Mouse (Mus musculus) activated CD4-positive, CD25-positive, alpha-beta regulatory T cell, adult 4 months (primary cell): ENCODE data around the gene Srrm1. TPM values are rescaled to one million over a fixed set of nuclear protein-coding genes. Genes with fewer than 3 reads are reported as not detected.
A peak's percentile ranks its signal among the peaks of the same experiment; 100 is the strongest.
"Not testable (repeated sequence)": the region's sequence is repeated elsewhere in the genome, so short reads cannot be mapped to it uniquely, and the experiment has no call there.

Source experiments
- ATAC-seq: one replicate; pipeline ENCODE4 v1.8.0; 2017
- polyA plus RNA-seq, 2 experiments: library from polyadenylated mRNA; unstranded; fragments of 100-300 nt; shearing (Covaris generic); gene quantifications; one replicate each; pipeline ENCODE4 v1.2.1; 2017

Srrm1 gene
- polyA plus RNA-seq, 2 experiments from 2014 or later: 205 to 216 TPM

DNA sequence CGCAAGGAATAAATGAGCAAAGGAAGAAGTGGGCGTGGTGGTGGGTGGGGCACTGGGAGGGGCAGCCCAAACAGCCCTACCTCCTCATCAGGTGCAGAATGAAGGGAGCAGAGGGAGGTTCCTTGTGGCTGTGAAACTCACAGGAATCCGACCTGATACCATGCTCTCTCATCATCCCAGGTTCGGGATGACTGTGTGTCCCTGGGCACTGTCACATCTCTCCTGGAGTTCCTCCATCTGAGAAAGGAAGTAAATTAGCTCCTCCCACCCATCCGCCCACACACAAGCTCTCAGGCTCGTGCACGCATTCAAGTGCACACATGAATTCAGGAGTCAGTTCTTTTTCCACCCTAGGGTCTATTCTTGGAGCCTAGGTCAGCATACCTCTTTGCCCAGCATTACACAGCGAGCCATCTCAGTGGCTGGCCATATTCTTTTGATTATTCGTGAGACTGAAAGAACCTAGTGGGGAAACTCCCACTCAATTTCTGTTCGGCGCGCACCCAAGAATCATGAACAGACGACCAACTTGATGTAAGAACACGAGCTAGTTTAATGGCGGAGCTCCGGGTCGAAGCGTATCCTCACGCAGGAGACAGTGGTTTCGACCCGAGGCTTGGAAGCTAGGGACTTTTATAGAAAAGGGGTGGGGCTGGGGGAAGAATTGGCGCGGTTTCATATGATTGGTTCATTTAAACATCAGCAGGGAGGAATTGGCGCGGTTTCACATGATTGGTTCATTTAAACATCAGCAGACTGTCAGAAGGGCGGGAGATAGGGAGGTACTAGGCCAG is 52.7 kb downstream of the Srrm1 start:
- ATAC-seq: no peak

DNA sequence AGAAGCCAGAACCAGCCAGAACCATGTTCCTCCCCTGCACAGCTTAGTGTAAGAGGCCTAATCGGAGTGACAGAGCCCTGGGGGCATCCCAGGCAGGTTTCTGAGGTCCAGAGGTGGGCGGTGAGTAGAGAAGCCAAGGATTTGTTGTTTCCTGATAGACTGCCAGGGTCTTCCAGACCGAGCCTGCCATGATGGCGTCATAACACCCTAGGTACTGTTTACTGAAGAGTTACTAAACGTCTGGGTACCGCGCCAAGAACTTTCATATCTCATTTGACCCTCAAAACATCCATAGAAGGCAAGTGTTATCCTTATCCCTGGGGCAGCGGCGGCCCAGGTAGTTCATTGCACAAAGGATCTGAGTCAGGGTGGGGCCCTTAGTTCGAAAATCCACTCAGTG is 54.4 kb downstream of the Srrm1 start:
- no peak for ATAC-seq

DNA sequence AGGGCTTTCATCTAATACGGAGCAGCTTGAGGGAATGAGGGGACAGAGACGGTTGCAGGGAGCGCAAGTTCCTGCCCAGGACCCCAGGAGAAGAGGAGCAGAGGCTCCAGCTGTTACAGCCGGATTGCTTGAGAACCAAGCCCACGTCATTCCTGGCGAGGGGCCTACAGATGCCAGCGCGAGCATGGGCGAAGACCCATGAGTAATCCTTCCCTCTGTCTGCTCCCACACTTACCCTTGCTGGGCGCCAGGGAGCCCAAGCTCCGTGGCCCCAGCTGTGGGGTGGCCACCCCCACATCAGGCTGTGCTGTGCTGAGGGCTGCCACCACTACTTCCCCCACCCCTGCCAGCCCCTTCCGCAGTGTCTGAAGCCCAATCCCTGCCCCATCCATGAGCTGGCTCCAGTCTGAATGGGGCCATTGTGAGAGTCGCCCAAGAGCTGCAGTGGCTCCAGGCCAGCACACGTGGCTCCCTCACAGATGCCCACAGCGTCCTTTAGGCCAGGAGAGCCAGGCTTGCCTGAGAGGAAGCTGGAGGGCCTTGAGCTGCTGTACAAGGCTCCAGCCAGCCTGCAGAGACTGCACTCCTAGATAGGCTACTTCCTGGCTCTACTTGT is 55.1 kb downstream of the Srrm1 start:
- no peak for ATAC-seq

DNA sequence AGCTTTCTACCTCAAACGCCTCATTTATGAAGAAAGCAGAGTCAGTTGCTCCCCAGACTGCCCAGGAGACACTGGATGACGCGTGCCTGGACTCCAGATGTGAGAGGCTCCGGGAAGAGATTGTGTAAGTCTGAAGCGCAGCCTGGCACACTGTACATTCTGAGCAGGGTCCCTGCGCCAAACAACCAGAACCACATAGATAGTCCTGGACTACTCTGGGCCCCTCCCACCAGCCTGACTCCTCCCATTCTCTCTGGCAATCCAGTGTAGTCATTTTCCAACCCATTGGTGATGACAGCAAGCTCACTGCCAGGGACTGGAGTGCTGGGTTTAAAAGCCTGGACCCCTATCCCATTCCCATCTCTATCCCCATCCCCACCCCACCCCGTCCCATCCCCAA is 56.0 kb downstream of the Srrm1 start:
- ATAC-seq: no peak

DNA sequence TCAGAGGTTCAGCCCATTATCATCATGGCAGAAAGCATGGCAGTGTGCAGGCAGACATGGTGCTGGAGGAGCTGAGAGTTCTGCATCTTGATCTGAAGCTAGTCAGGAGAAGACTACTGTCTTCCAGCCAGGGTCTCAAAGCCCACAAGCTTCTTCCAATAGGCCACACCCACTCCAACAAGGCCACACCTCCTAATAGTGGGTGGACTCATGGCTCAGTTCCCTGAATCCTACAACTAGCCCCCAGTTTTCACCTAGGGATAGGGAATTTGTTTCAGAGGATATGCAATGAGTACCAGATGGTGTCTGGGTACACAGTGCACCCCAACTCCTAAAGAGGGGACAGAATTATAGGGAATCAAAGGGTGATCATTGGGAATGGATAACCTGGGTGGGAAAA is 56.6 kb downstream of the Srrm1 start:
- ATAC-seq: no peak

DNA sequence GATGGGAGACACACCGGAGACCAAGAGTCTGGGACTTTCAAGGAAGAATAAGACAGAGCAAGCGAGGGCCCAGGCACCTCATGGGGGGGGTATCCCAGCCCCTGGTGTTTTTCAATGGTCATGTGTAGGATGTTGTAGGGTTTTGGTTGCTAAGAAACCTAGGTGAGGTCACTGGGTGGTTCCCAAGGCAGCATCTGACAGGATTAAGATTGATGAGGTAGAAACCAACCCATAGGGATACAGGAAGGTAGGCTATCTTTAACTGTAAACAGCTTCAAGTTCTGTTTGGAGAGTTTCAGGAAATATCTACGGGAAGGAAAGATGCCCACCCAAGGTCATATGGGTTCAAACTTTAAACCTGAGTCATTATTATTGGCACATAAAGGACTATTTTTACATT is 59.3 kb downstream of the Srrm1 start:
- no peak for ATAC-seq

DNA sequence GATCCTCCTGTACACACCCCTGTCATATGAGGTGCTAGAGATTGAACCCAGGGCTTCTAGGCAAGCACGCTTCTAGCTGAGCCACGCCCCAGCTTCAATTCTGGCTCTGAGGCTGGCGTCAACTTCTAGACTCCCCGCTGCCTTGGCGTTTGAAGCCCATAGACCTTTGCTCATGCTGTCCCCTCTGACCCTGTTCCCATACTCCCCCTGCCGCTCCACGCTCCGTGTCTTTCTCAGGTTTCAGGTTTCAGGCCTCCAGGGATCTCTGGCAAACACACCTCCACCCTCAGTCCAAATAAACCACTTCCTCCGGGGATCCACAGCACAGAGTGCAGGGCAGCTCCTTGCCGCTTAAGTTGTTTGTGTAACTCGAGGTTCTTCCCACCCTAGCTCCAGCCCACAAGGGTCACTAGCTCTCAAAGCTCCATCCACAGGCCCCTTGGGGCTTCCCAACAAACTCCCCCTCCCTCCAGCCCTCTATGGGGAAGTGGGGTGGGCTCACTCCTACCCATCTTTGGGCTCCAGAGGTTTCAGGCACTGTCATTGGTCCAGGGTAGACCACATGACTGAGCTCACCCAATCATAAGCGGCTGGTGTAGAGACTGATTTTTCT is 60.5 kb downstream of the Srrm1 start:
- peak; percentile 76 for ATAC-seq

DNA sequence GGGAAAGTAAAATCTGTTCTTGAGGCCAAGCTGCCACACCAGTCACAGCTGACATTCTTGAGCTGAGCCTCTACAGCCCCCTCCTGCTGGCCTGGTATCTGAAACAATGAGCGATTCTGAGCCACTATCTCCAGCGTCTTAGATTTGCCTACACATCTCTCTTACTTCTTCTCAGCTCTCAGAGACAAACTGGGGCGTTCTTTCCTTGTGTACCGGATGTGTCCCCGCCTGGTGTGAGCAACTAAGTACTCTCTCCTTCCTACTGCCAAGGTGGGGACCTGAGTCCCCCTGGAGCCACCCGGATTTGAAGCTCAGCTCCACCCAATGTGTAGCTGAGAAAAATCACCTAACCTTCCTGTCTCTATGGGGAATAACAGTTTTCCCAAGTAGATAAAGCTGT is 61.3 kb downstream of the Srrm1 start:
- no peak for ATAC-seq

DNA sequence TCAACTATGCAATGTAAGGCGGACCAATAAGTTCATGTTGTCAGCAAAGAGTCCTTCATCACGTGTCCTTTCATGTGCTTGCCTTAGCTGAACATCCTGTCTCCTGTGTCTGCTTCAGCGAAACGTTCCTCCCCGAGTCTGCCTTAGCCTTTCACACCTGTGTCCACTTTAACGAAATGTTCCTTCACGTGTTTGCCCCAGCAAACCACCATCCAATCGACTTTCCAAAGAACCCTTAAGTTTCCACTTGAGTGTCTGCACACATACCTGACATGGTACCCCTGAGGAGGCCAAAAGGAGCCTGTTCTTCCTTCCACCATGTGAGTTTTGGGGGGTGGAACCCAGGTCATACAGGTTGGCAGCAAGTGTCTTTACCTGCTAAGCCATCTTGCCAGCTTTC is 61.9 kb downstream of the Srrm1 start:
- ATAC-seq: no peak

DNA sequence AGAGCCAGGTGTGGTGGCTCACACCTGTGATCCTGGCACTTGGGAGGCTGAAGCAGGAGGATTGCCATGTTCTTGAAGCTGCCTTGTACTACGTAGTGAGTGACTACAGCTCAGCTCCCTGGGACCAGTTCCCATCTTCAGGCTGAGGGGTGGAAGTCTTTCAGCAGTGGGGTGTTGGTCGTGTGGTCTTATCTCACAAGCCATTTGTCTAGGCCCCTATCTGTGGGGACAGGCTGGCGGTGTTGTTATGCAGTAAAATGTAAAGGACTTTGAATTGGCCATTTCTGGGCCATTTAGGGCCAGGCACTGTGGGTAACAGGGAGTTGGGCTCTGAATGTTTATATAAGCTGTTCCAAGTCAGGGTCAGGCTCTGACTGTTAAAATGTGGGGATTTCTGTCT is 65.1 kb downstream of the Srrm1 start:
- ATAC-seq: no peak

DNA sequence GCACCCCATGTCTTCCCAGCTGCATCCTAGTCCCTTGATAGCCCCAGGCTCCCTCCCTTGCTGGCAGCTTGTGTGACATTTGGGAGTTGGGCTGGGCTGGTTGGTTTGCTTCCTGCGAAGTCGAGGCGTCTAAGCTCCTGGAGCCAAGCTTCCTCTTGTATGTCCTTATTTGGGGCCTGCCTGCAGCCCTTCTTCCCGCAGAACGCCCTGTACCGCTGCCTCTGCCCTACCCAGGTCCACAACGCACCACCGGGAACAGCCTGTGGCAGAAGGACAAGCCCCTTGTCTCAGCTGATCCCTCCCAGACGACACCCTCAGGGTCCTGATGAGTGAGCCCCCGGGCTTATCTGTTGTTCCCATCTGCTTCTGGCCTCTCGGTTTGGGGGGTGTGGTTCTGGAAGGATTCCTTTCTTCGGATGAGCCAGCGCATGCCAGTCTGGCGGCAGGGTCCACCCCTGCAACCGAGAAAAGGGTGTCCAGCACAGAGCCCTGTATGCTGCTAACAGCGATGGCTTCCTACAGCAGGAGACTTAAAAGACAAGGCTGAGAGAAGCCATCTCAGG is 66.2 kb downstream of the Srrm1 start:
- ATAC-seq: no peak

DNA sequence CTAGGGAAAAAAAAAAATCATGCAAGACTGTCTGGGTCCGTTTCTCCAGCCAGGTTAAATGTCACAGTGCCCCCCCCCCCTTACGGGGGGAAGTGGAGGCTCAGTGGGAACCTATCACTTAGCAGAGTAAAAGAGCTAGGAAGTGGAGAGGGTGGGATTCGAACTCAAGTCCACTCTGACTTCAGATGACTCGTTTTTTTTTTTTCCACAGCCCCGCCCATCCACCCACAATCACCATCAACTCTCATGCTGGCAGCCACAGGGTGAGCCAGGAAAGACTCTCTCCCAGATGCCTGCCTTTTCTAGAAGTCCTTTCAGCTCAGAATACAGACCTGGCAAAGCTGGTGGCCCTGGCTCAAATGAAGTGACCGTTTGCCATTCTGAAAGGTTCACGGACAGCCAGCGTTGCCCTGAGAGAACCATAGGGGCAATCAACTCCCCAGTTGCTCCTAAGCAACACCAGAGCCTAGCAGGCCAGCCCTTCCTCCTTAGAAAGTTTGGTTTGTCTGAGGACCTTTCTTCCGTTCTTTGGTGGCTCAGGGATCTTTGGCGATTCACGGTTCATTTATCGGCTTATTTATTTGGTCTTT is 67.0 kb downstream of the Srrm1 start:
- ATAC-seq: no peak

DNA sequence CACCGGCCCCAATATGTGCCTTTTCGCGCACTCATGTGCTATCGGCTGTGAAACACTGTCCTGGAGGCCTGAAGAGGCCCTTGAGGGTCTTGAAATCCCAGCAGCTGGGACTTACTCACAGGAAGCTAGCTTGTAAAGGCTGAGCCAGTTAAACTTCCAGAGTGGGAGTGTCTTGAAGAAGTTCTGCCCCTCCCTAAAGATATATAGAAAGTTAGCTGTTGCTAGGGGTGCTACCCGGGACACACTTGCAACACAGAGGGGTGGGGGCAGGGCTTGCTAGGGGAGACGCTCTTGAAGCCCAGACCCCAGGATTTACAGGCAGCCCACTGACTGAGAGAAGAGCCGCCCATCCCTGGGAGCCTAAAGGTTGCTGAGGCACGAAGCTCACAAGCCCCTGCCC is 67.7 kb downstream of the Srrm1 start:
- no peak for ATAC-seq

DNA sequence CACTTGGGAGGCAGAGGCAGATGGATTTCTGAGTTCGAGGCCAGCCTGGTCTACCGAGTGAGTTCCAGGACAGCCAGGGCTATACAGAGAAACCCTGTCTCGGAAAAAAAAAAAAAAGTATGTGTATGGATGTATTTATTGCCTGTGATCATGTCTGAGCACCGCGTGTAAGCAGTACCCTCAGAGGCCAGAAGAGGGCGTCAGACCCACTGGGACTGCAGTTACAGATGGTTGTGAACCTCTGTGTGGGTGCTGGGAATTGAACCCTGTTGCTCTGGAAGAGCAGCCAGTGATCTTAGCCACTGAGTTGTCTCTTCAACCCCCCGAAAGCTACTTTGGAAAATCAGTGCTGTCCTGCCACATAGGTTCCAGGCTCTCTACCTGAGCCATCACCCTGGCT is 69.2 kb downstream of the Srrm1 start:
- no peak for ATAC-seq

DNA sequence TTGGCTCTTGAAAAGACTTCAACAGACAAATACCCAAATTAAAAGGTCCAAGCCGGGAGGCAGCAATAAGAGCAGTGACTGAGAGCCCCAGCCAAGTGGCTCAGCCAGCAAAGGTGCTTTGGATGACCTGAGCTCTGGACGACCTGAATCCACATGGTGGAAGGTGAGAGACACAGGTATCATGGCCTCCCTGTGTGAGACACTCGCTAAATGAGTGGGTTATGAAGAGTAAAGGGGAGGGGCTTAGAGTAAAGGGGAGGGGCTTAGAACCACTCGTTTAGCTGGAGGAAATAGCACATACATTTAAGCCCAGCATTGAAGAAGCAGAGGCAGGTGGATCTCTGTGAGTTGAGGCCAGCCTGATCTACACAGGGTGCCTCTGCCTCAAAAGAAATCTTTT is 69.7 kb downstream of the Srrm1 start:
- no peak for ATAC-seq

DNA sequence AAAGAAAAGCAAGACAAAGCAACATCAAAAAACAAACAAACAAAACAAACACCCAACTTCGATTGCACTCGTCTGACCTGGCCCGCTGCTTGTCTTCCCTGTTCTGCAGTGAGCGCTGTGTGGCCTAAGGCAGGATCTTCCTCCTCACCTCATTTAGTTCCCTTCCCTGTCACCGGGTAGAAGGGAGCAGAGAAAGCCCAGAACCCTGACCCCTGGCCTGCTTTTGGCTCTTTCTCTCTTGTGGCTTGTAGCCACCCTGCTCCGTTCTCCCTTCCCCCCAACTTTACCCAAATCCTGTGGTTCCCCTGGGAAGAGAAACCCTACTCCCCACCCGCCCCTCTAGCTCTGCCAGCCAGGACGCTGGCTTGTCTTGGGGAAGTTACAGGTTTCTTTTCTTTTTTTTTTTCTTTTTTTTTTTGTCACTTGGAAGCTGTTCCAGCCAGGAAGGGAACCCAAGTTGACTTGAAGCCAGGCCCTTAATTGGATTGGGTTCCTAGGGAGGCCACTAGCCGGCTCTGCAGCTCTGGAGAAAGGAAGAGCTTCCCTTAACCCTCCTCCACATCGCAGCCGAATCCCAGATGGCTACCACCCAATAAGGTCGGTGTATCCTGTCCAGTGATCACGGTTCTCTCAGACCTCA is 70.3 kb downstream of the Srrm1 start:
- ATAC-seq: no peak

DNA sequence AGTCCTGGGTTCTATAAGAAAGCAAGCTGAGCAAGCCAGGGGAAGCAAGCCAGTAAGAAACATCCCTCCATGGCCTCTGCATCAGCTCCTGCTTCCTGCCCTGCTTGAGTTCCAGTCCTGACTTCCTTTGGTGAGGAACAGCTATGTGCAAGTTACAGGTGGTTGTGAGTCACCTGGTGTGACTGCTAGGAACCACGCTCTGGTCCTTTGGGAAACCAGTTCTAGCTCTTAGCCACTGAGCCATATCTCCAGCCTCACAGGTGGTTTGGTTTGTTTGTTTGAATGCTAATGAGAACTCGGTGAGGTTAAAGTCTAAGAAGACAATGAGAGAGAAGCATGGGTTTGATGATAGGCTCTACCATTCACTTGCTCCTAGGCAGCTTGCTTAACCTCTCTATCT is 73.1 kb downstream of the Srrm1 start:
- ATAC-seq: not testable (repeated sequence)

DNA sequence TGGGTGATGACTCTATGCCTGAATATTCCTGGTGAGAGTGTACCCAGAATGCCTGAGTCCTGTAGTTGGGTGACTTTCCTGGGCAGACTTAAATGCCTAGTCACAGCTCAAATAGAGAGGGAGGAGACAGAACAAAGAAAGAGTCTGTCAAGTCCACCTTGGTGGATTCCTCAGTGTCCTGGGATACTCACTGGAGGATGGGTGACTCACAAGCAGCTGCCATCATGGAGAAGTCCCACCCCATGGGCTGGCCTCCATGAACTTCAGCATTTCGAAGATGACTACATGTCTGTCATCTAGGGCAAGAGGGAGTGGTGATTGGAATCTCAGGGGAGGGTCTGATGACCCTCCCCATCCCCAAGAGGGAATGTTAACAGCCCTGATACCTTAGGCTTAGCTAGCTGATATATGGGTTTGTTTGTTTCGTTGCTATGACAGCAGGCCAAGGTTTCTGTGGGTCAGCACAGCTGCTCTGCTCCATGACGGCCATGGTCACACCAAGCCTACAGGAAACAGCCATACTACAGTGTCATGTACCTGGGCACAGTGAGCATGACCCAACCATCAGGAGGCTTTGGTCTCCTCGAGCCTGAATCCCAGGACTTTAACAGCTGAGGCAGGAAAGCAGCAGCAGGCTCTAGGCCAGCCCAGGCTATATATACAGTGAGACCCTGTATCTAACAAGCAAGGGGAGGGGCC is 76.3 kb downstream of the Srrm1 start:
- ATAC-seq: no peak

DNA sequence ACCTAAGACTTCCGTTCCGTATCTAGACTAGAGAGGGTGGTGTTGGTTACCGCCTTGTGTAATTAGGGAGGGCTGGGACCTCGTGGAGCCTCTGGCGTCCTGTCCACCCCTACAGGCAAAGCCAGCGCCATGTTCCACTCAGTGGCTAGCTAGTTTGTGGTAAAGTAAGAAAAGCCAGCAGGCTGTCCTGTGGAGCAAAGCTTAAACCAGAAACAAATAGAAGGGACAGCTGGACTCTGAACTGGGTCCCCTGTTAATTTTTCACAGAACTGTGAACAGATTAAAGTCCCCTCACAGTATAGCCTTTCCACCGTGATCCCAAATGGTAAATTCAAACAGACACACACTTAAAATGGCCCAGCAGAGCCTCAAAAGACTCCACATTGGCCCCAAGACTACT is 78.4 kb downstream of the Srrm1 start:
- no peak for ATAC-seq

DNA sequence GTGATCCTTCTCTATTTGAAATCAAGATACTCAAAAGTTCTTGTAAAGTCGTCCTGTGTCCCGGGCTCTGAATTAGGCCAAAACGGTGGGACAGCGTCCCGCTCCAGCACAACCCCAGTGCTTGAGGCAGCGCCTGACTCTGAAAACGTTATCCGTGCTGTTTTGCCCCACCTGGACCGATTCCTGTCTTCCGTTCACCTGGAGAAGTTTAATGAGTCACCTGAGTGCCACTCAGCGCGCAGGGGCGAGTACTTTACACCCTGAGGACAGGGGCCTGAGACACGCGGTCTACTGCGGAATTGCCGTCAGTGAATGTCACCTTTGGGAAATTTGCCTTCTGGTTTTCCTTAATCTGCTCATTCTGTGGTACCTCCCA is 79.8 kb downstream of the Srrm1 start:
- ATAC-seq: no peak

DNA sequence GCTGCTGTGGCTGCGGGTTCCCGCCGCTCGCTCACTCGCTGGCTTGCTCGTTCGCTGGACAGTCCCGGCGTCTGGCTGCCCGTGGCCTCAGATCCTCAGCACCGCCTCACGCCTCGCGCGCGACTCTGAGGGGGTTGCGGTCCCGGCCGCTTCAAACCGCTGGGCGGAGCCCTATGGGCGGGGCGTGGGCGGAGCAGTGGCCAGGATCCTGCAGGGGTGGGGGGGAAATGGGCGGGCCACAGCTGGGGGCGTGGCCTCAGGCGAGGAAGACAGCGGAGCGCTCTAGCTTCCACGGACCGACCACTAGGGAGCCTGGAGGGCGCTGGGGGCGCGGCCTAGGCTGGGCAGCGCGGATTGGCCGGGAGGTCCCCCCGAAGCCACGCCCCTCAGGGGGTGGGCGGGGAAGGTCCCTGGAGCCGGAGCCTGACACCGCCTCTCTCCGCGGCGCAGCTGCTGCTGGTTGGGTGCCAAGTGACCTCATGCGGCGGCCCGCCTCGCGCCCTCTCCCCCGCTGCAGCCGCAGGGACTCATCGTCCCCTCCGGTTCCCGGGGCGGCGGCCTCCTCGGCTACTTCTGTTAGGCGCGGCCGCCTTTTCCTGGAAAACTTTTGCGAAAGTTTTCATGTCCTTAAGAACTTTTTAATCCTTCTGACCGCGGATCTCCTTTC is 80.3 kb downstream of the Srrm1 start, which contains the start of gene Clic4:
TSS of gene Clic4 (minus strand) at position 175 of the 667 bp plus-strand sequence.
- peak; percentile 96 for ATAC-seq
